Mouse (Mus musculus) thymus, adult 2 months (tissue): ENCODE data around the gene Srgap2.

Experiments used
- CTCF ChIP-seq: fragments of 200-500 bp; IDR thresholded peaks from 2 replicates; pipeline ENCODE4 v1.5.1; 2012; ENCODE audit warnings: mild to moderate bottlenecking, control low read depth, low read length, moderate library complexity, borderline replicate concordance; ENCODE audit not compliant: control insufficient read depth, poor library complexity, insufficient read depth; ENCODE audit errors: extremely low read depth
- POLR2A ChIP-seq: fragments of 200-500 bp; IDR thresholded peaks from 2 replicates; pipeline ENCODE4 v1.6.1; 2012; ENCODE audit warnings: mild to moderate bottlenecking, low read length, control low read depth, moderate library complexity; ENCODE audit not compliant: control insufficient read depth, poor library complexity, insufficient read depth; ENCODE audit errors: extremely low read depth

DNA sequence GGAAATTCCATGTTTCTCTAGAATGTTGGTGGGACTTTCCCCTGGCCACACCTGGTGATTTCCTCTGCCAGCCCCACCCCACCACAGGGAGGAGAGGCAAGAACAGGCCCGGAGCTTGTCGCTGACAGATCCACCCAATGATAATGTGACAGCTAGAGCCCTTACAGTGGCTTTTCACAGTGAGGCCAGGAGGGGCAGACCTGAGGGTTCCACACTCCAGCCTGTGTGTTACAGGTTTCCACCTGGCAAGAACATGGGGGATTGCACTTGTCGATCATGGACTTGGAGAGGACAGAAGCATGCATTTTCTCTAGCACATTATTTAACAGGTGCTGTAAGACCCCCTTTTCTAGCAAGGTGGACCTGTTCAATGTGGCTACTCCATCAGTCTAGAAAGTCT is 246.9 kb downstream of the Srgap2 start:
- TF ChIP-seq CTCF (no peak), POLR2A (no peak)
